Mouse (Mus musculus): Measurements from ENCODE around the gene Abcf1. TPM values are rescaled to one million over a fixed set of nuclear protein-coding genes. Genes with fewer than 3 reads are reported as not detected.

Abcf1 gene
- 51.1 and 52.6 TPM in 2 replicates for polyA plus RNA-seq (2012; rRNA removed)

DNA sequence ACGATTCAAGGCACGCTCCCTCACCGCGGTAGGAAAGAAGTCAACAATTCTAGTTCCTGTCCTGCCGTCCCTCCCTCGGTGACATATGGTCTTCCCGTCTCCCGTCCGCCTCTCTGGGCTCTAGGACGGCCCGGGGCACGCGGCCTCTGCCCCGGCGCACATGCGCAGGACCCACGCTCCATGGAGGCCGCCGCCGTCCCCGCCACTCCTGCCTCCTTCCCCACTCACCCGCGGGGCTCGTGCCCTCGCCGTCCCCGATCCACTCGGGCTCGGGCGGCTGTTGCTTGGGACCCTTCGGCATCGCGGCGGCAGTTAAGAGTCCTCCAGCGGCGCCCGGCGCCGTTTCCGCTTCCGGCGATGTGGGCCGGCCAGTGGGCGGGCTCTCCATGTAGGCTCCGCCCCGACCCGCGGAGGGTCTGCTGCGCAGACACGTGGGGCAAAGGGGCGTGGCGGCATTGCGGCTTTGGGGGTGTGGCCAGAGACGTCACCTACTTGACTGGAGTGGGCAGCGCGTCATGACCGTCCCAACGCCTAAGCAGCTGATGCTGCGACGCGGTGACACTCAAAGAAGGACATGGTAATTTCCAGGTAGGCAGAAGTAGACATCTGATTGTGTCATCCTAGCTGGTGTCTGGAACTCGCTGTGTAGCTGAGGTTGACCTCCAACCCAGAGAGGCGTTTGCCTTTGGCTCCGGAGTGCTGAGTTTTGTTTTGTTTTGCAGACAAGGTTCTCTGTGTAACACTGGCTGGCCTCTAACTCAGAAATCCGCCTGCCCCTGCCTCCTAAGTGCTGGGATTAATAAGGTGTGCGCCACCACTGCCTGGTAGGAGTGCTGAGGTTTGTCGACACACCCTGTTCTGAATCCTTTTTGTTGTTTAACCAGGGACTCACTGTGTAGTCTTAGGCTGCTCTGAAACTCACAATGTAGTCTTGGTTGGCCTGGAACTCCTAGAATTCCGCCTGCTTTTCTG, at the start of gene Abcf1:
Abcf1 (minus strand) TSS at position 344 of the 972 bp plus-strand sequence.

DNA sequence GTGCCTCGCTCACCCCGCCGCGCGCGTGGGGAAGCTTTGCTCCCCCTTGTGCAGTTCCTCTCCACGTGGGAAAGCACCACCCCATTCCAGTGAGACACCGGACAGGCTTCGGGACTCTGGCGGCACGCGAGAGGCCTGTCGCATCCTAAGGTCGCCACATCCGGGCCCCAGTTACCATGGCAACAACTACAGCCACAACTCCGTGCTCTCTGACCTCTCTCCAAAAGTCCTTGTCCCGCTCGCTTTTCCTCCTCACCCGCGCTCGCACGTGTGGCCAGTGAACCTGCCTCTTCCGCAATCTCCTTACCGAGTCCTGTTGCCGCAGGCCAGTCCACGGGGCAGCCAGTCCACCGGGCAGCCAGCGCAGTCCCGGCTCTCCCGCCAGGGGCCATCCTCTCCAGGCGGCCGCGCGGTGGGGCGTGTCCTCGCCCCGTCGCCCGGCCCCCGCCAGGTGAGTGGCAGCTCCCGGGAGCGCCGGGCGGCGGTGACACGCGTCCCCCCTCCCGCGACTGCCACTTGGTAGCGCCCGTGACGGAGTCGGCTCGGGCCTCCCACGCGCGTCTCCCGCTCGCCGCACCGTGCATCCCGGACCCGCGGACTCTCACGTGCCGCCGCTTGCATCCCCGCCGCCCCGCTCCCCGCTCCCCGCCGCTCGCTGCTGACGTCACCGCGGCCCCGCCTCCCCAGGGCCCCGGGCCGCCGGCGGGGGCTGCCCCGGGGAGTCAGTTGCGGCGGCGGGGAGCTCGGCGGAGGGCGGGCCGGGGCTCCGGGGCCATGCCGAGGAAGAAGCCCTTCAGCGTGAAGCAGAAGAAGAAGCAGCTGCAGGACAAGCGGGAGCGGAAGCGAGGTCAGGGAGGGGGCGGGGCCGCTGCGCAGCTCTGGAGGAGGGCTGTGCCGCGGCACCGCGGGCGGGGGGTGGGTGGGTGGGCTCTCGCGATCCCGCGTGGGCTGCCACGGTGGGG, 10.1 kb upstream of the Abcf1 start, which contains the start of the genes Gnl1 and Prr3:
Gnl1 (plus strand) TSS at position 451 of the 962 bp plus-strand sequence.
Prr3 (minus strand) TSS at position 836 of the 962 bp plus-strand sequence.

DNA sequence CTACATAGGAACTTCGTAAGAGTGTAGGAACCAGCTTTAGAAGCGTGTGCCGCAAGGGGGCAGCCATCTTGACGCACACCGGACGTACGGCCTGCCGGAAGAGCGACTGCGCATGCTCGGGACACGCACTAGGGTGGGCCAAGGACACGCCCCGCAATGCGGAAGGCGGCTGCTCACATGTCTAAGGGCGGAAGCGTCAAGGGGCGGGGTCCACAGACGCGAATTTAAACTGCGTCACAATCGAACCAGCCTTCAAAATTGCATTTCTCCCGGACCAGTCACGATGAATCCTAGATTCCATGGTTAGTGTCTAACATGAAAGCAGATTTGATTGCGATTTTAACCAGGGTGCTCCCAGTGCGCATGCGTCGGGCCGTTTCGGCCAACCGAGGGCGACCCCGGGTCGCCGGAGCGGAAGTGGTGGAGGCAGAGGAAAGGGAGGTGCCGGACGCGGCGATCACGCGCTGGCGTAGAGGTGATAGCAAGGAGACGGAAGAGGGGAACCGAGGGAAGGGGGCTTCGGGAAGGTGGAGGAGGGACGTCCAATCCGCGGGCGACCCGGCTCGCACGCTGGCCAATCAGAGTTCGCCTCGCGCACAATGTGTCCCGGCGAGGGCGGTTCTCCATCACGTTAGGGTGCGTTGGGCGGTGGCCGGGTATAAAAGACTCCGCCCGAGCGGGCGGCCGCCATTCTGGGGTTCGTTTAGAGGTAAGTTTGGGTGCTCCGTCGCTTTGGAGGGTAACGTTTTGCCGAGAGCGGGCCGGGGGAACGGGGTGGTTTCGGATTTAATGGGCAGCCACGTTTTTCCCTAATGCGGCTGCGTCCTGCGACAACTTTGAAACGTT, 53.0 kb downstream of the Abcf1 start, which contains the start of the genes Mrps18b and Ppp1r10:
Mrps18b (minus strand) TSS at position 93 of the 846 bp plus-strand sequence.
Ppp1r10 (plus strand) TSS at position 138 of the 846 bp plus-strand sequence.

DNA sequence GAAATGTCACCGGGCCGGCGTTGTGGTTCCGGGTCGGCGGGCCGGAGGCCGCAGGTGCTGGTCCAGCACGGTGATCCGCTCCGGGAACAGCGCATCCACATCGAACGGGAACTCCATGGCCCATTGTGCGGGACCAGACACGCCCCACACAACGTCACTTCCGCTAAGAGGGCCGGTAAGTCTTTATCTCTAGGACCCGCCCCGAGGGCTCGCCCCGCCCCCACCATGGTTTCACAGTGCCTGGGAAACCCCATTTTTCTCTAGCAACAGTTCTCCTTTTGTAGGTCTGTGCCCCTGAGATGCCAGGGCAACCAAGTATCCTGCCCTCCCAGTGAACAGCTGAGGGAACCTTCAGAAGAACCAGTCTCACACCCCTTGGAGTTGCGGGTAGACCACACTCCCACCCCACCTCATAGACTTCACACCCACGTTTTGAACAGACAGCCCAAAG, 59.6 kb downstream of the Abcf1 start, which contains the start of gene Atat1:
Atat1 (minus strand) TSS at position 157 of the 451 bp plus-strand sequence.

Other genes with a start within 250 kb of the Abcf1 start
- 7.2 and 9.8 TPM in 2 replicates for gene Ier3, start 148.1 kb downstream of the Abcf1 start, polyA plus RNA-seq (2012; rRNA removed)
- 31.6 and 34.3 TPM in 2 replicates for gene Flot1, start 146.5 kb downstream of the Abcf1 start, polyA plus RNA-seq (2012; rRNA removed)
- 448 and 489 TPM in 2 replicates for gene Tubb5, start 131.5 kb downstream of the Abcf1 start, polyA plus RNA-seq (2012; rRNA removed)
- 10.0 and 10.7 TPM in 2 replicates for gene Mdc1, start 128.2 kb downstream of the Abcf1 start, polyA plus RNA-seq (2012; rRNA removed)
- gene Nrm, start 108.4 kb downstream of the Abcf1 start, polyA plus RNA-seq (2012; rRNA removed) = 13.3 and 17.0 TPM in 2 replicates
- 9.1 and 9.3 TPM in 2 replicates for gene Ppp1r18, start 104.2 kb downstream of the Abcf1 start, polyA plus RNA-seq (2012; rRNA removed)
- 42.6 and 44.7 TPM in 2 replicates for gene Dhx16, start 89.9 kb downstream of the Abcf1 start, polyA plus RNA-seq (2012; rRNA removed)
- gene 2310061I04Rik, start 72.3 kb downstream of the Abcf1 start, polyA plus RNA-seq (2012; rRNA removed) = 11.3 and 15.3 TPM in 2 replicates
- 8.2 and 8.5 TPM in 2 replicates for gene Atat1, start 59.7 kb downstream of the Abcf1 start, polyA plus RNA-seq (2012; rRNA removed)
- gene Mrps18b, start 53.4 kb downstream of the Abcf1 start, polyA plus RNA-seq (2012; rRNA removed) = 44.9 and 55.3 TPM in 2 replicates
- 13.3 and 16.4 TPM in 2 replicates for gene Ppp1r10, start 53.3 kb downstream of the Abcf1 start, polyA plus RNA-seq (2012; rRNA removed)
- gene Gnl1, start 10.1 kb upstream of the Abcf1 start, polyA plus RNA-seq (2012; rRNA removed) = 4.9 and 5.4 TPM in 2 replicates
- 4.5 and 6.2 TPM in 2 replicates for gene Prr3, start 10.5 kb upstream of the Abcf1 start, polyA plus RNA-seq (2012; rRNA removed)
- gene H2-T24, start 50.8 kb upstream of the Abcf1 start, polyA plus RNA-seq (2012; rRNA removed) = 4.2 and 6.5 TPM in 2 replicates
- gene H2-T23, start 63.1 kb upstream of the Abcf1 start, polyA plus RNA-seq (2012; rRNA removed) = 25.1 and 29.1 TPM in 2 replicates
- 8.3 and 9.1 TPM in 2 replicates for gene H2-T22, start 73.0 kb upstream of the Abcf1 start, polyA plus RNA-seq (2012; rRNA removed)
- gene Gm6034, start 73.2 kb upstream of the Abcf1 start, polyA plus RNA-seq (2012; rRNA removed) = not detected in 2 replicates
- not detected in 2 replicates for gene Gm11127, start 88.6 kb upstream of the Abcf1 start, polyA plus RNA-seq (2012; rRNA removed)
- not detected in 2 replicates for gene Gm19684, start 151.9 kb upstream of the Abcf1 start, polyA plus RNA-seq (2012; rRNA removed)
- not detected in 2 replicates for gene Gm7030, start 159.7 kb upstream of the Abcf1 start, polyA plus RNA-seq (2012; rRNA removed)
- not detected in 2 replicates for gene Gm8909, start 198.8 kb upstream of the Abcf1 start, polyA plus RNA-seq (2012; rRNA removed)
- gene H2-T3, start 220.5 kb upstream of the Abcf1 start, polyA plus RNA-seq (2012; rRNA removed) = not detected in 2 replicates

All from liver, embryonic 14 days (tissue).